Mouse (Mus musculus) gastrocnemius, adult 18-20 months (tissue): ENCODE measurements around the gene Cdc42bpb. TPM values are rescaled to one million over a fixed set of nuclear protein-coding genes. Genes with fewer than 3 reads are reported as not detected.

Experiments
- DNase-seq: peaks from one replicate; pipeline ENCODE4 v3.0.0; 2021; ENCODE audit warnings: low spot score
- total RNA-seq, 2 experiments: library from RNA; stranded (reverse); gene quantifications; 2 replicates each; pipeline ENCODE4 v1.2.3; 2021

Gene Cdc42bpb
- total RNA-seq, 2 experiments from 2014 or later, result 17.3 to 21.2 TPM

- no peak for DNase-seq
These were observed 132.4 kb downstream of the Cdc42bpb start for GRCm38 (mm10) chr12:111245070-111245469.

GRCm38 (mm10) chr12:111243733-111244132 lies 133.8 kb downstream of the Cdc42bpb start:
- DNase-seq, result no peak

Other genes with a start within 250 kb of the Cdc42bpb start
- gene Traf3, start 211.3 kb downstream of the Cdc42bpb start, total RNA-seq, result 10 to 100 TPM; 10.9 to 17.4 TPM
- not detected for gene 4930595D18Rik, start 193.2 kb downstream of the Cdc42bpb start, total RNA-seq
- gene Amn, start 106.6 kb downstream of the Cdc42bpb start, total RNA-seq, result not detected
- not detected for gene Lbhd2, start 29.1 kb upstream of the Cdc42bpb start, total RNA-seq
- gene Exoc3l4, start 39.3 kb upstream of the Cdc42bpb start, total RNA-seq, result 1 to 10 TPM; 2.0 to 3.4 TPM
- gene Tnfaip2, start 64.8 kb upstream of the Cdc42bpb start, total RNA-seq, result 10 to 100 TPM; 38.8 to 52.9 TPM
- under 1 TPM in 1 of 2 experiments, not detected in 1; 0.18 TPM for gene Gm266, start 108.1 kb upstream of the Cdc42bpb start, total RNA-seq
- 100 to 1,000 TPM; 160 to 165 TPM for gene Eif5, start 160.3 kb upstream of the Cdc42bpb start, total RNA-seq
- 10 to 100 TPM; 52.7 to 55.0 TPM for gene Mark3, start 196.8 kb upstream of the Cdc42bpb start, total RNA-seq